Mouse (Mus musculus): ENCODE measurements around the gene Top1. TPM values are rescaled to one million over a fixed set of nuclear protein-coding genes. Genes with fewer than 3 reads are reported as not detected.

Gene Top1
- 53.1 and 54.4 TPM in 2 replicates for polyA plus RNA-seq (2011; ENCODE audit: insufficient read depth, insufficient read length, low replicate concordance, missing spikeins)

DNA sequence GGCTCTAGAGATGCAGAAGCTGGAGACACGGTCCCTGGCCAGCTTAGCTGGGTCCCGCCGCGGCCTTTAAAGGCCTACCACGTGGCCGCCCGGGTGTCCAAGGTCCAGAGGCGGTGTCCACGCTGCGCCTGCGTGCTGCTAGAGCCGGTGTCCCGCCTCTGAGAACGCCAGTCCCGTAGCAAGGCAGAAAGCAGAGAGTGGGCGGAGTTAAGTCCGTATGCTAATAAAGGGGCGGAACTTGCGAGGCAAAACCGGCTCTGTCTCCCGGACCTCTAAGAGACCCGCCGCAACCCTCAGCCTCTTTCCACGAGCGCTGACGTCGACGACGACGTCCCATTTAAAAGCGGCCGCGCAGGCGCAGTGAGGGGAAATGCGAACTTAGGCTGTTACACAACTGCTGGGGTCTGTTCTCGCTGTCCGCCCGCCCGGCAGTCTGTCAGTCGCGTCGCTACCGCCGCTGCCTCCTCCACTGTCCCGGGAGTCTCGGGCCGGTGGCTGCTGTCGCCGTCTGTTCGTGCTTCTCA, at the start of gene Top1:
Gene Top1 (plus strand): TSS at position 275 of the 524 bp plus-strand sequence.
- Histone ChIP-seq H3K4me3 (replicated peaks; ENCODE audit: control insufficient read depth, low read depth, low read length) (peak within 1 kb of the TSS; percentile 98), H3K4me1 (ENCODE audit: control insufficient read depth, insufficient read depth, low read length) (no peaks in the 10 kb centered on the region; the same call in 1 of the 2 replicates), H3K27ac (ENCODE audit: control insufficient read depth, insufficient read depth, low read depth, low read length, poor library complexity) (peak within 1 kb of the TSS; percentile 99)
- under 1% methylated on average over 50 of the region's 50 CpGs for WGBS
- TF ChIP-seq POLR2A (IDR thresholded peaks at IDR 0.05; ENCODE audit: borderline replicate concordance, control insufficient read depth, low read depth, low read length): peak; percentile 96
- TF ChIP-seq CTCF (IDR thresholded peaks at IDR 0.05; ENCODE audit: control insufficient read depth, insufficient read depth, low read length): no peak

DNA sequence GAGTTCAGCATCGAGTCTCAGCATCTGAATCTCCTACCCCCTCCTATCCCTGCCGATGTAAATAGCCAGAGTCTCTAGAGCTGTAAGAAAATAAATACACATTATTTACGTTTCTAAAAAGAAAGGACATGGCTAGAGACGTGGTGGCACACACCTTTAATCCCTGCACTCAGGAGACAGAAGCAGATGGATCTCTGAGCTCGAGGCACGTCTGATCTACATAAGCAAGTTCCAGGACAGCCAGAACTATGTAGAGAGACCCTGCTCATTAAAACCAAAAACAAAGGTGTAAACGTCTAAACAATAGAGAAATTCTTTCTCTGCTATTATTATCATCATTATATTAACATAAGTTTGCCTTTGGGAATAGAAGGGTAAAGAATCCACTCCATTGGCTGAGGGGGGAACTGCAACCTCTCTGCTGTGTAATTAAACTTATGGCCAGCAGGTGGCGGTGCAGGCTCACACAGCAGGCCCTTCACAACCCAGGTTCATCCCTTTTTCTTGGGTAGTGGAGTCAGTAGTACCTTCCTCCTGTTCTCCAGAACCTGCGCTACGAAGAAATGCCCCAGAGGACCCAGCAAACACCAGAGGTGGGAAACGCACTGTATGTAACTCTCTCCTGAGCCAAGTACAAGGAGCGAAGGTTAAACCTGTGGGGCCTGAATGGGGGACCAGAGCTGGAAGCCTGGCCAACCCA, 48.0 kb upstream of the Top1 start:
- Histone ChIP-seq H3K4me1 (ENCODE audit: control insufficient read depth, insufficient read depth, low read length) (no peaks in the 10 kb centered on the region), H3K4me3 (replicated peaks; ENCODE audit: control insufficient read depth, low read depth, low read length) (no peak overlapping the region), H3K27ac (ENCODE audit: control insufficient read depth, insufficient read depth, low read depth, low read length, poor library complexity) (no peak overlapping the region)
- TF ChIP-seq CTCF (IDR thresholded peaks at IDR 0.05; ENCODE audit: control insufficient read depth, insufficient read depth, low read length) (peak; percentile 100), POLR2A (IDR thresholded peaks at IDR 0.05; ENCODE audit: borderline replicate concordance, control insufficient read depth, low read depth, low read length) (no peak)
- WGBS: 33% methylated on average over 12 of the region's 12 CpGs

DNA sequence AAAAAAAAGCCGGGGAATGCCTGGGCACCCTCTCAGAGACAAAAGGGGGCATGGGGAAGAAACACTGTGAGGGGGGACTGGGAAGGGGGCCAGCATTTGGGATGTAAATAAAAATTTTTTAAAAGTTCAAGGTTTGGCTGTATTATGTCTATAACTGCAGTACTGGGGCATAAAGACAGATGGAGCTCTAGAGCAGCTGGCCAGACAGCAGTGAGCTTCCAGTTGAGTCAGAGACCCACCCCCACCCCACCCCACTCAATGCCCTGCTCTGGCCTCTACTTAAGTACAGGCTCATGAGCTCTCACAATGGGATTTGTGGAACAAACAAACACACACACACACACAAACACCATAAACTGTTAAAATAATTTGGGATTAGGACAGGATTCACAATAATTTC, 43.9 kb upstream of the Top1 start:
- H3K27ac ChIP-seq (ENCODE audit: control insufficient read depth, insufficient read depth, low read depth, low read length, poor library complexity): no peak overlapping the region
- H3K4me1 ChIP-seq (ENCODE audit: control insufficient read depth, insufficient read depth, low read length): no peaks in the 10 kb centered on the region
- TF ChIP-seq CTCF (IDR thresholded peaks at IDR 0.05; ENCODE audit: control insufficient read depth, insufficient read depth, low read length) (peak; percentile 54), POLR2A (IDR thresholded peaks at IDR 0.05; ENCODE audit: borderline replicate concordance, control insufficient read depth, low read depth, low read length) (no peak)
- WGBS: 42% methylated on average over 1 of the region's 1 CpGs
- H3K4me3 ChIP-seq (replicated peaks; ENCODE audit: control insufficient read depth, low read depth, low read length): no peak overlapping the region

DNA sequence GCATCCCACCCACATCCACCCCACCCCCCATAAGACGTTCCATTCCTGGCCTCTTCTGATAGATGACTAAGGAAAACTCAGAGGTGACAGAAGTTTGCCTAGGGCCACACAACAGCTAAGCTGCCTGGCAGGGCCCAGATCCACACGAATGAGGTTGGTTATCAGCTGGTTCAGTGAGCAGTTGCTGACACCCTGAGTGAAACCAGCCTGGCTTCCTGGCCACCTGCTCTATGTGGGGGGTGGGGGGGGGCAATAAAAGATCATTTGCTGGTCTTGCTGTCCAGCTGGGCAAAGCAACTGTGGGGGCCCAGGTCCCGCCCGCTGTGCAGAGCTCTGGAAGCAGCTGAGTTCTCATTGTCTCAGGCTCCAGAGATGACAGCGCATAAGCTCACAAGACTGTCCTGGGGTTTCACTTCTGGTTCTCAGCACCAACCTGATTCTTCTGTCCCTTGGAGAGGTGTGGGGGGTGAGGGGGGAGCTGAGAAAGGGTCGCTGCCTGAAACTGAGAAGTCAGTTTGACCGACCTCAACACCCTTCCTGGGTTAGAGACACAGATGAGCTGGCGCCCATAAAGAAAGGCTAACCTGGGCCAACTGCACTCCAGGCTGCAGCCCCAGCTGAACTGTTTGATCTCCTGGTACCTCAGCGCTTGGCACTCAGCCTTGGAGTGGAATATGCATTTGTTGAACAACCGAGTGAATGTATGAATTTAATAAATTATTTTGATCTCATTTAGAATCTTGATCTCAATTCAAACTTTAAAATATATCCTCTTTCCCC, 42.3 kb upstream of the Top1 start:
- Histone ChIP-seq H3K4me3 (replicated peaks; ENCODE audit: control insufficient read depth, low read depth, low read length) (no peak overlapping the region), H3K27ac (ENCODE audit: control insufficient read depth, insufficient read depth, low read depth, low read length, poor library complexity) (peak overlapping the region; percentile 5), H3K4me1 (ENCODE audit: control insufficient read depth, insufficient read depth, low read length) (no peaks in the 10 kb centered on the region)
- no peak for TF ChIP-seq CTCF (IDR thresholded peaks at IDR 0.05; ENCODE audit: control insufficient read depth, insufficient read depth, low read length)
- TF ChIP-seq POLR2A (IDR thresholded peaks at IDR 0.05; ENCODE audit: borderline replicate concordance, control insufficient read depth, low read depth, low read length): no peak
- 35% methylated on average over 10 of the region's 10 CpGs for WGBS

DNA sequence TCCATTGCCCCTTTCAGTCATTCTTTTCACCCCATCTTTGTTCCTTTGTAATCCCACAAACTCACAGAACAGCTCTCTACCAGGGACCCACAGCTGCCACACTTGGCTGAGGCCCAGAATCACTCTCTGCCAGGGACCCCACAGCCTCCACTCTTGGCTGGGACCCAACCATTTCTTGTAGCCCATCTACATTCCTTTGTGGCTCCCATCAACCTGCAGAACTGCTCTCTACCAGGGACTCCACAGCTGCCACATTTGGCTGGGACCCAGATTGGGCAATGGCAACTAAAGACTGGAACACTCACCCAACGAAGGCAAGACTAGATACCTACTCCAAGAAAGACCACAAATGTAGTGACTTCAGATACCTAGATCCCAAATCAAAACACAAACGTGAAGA, 35.7 kb upstream of the Top1 start:
- 50% methylated on average over 2 of the region's 2 CpGs for WGBS

DNA sequence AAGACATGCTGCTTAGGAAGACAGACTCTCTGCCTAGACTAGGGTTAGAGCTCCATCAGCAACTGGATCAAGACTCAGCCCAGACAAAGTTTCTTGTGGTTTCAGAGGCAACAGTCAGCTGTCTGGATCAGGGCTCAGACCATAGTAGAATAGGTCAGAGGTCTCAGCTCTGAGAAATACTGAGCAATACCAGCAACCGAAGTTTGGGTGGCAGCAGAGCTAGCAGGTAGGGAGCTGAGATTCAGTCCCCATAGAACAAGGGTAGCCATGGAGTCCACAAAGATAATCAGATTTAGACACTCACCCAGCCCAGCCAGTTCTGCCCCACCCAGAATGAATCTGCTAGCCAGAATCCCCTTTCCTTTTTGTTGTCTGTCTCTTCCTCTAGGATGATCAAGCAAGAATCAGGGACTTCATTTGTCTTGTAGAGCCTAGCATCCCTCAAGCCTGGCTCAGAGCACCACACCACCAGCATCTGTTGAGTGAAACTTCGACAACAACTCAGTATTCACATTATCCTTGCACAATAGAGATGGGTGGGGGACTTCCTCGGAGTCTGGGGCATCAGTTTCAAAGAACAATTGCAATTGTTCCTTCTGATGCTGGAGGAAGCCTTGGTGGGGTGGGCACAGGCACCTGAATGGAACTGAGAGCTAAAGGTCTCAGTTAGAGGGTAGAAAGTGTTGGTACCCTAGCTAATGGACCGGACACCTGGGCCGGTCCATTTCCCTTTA, 32.3 kb upstream of the Top1 start:
- H3K4me1 ChIP-seq (ENCODE audit: control insufficient read depth, insufficient read depth, low read length): no peaks in the 10 kb centered on the region
- H3K4me3 ChIP-seq (replicated peaks; ENCODE audit: control insufficient read depth, low read depth, low read length): no peak overlapping the region
- H3K27ac ChIP-seq (ENCODE audit: control insufficient read depth, insufficient read depth, low read depth, low read length, poor library complexity): no peak overlapping the region
- TF ChIP-seq CTCF (IDR thresholded peaks at IDR 0.05; ENCODE audit: control insufficient read depth, insufficient read depth, low read length) (no peak), POLR2A (IDR thresholded peaks at IDR 0.05; ENCODE audit: borderline replicate concordance, control insufficient read depth, low read depth, low read length) (no peak)
- 74% methylated on average over 5 of the region's 5 CpGs for WGBS

More for the DNA sequence above, 35.7 kb upstream of the Top1 start:
- no peaks in the 10 kb centered on the region for H3K4me1 ChIP-seq (ENCODE audit: control insufficient read depth, insufficient read depth, low read length)
- TF ChIP-seq CTCF (IDR thresholded peaks at IDR 0.05; ENCODE audit: control insufficient read depth, insufficient read depth, low read length) (no peak), POLR2A (IDR thresholded peaks at IDR 0.05; ENCODE audit: borderline replicate concordance, control insufficient read depth, low read depth, low read length) (no peak)
- no peak overlapping the region for H3K27ac ChIP-seq (ENCODE audit: control insufficient read depth, insufficient read depth, low read depth, low read length, poor library complexity)
- H3K4me3 ChIP-seq (replicated peaks; ENCODE audit: control insufficient read depth, low read depth, low read length): no peak overlapping the region

DNA sequence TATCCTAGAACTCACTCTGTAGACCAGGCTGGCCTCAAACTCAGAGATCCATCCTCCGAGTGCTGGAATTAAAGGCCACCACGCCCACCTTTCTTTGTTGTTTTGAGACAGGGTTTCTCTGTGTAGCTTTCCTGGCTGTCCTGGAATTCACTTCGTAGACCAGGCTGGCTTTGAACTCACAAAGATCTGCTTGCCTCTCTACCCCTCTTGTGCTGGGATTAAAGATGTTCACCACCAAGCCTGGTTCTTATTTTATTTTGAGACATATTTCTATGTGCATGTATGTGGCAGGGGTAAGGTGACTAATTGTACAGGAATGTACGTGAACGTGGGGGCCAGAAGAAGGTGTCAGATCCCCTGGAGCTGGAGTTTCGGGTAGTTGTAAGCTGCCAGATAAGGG, 27.9 kb upstream of the Top1 start:
- WGBS: 79% methylated on average over 6 of the region's 6 CpGs
- no peak overlapping the region for H3K27ac ChIP-seq (ENCODE audit: control insufficient read depth, insufficient read depth, low read depth, low read length, poor library complexity)
- no peaks in the 10 kb centered on the region for H3K4me1 ChIP-seq (ENCODE audit: control insufficient read depth, insufficient read depth, low read length)
- TF ChIP-seq POLR2A (IDR thresholded peaks at IDR 0.05; ENCODE audit: borderline replicate concordance, control insufficient read depth, low read depth, low read length): no peak
- no peak for TF ChIP-seq CTCF (IDR thresholded peaks at IDR 0.05; ENCODE audit: control insufficient read depth, insufficient read depth, low read length)
- H3K4me3 ChIP-seq (replicated peaks; ENCODE audit: control insufficient read depth, low read depth, low read length): no peak overlapping the region

Measured in bone marrow, adult 2 months (tissue).